In the genomic region with DNA sequence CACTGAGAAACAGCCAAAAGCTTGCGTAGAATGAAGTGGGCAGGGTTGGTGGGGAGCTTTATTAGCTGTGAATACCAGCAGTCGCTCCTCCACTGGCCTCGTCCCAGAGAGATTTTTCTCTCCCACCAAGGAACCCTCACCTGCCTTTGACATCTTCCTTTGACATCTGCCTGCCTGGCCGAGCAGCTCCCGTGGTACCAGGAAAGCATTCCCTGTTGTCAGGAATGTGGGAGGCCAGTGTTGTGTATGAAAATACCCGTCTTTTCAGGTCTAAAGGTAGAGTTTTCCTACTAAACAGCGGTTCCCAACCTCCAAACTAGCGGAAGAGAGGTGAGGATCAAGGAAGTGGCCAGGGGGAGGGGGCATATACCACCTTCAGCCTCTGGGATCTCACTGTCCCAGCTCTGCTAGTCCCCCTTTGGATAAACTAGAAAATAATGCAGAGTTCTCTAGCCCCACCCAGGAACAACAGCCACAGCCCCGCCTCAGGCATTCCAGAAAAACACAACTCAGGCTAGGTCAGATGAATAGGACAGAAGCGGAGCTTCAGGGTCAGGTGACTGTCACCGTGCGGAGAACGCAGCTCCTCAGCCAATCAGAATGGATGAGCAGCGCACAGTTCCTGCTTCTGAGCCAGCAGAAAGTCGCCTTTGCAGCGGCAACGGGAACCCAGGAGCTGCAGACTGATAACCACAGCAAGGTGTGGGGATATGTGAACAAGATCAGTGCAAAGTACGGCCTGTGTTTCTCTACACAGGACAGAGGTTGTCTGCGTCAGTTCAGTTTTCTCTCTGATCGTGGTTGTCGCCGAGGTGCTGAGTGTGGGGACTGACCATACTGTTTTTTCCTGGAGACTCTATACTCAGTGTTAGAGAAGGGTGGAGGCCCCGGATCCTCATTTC, we compare ENCODE assay signal across 8 mouse cellular contexts. TPM values are rescaled to one million over a fixed set of nuclear protein-coding genes. Genes with fewer than 3 reads are reported as not detected.
DNase-seq lines count a peak whose midpoint lies in the region; ATAC-seq and TF ChIP-seq lines count a peak whose summit lies in the region.

No protein-coding gene starts in this region.

- H3K9me3 ChIP-seq in ES-Bruce4 (replicated peaks; ENCODE audit: control insufficient read depth, insufficient read depth, low read length, poor library complexity, severe bottlenecking) = no peaks in the 10 kb centered on the region
- no peaks in the 10 kb centered on the region for H3K9me3 ChIP-seq in forebrain, embryonic 13.5 days (replicated peaks)
- no peaks in the 10 kb centered on the region for H3K9me3 ChIP-seq in heart, postnatal 0 days (replicated peaks; ENCODE audit: control insufficient read depth, low read length)
- 0 out of 2 replicates have a peak, but pooled peaks cover 4% of the 10 kb centered on the region for H3K9me3 ChIP-seq in liver, embryonic 12.5 days (replicated peaks)
- no peaks in the 10 kb centered on the region for H3K9me3 ChIP-seq in stomach, embryonic 14.5 days (ENCODE audit: control insufficient read depth, low read depth, low read length)

- peak; percentile 79 for DNase-seq in heart, postnatal 0 days (ENCODE audit: low spot score)
- peak; percentile 80 to 91 for DNase-seq in kidney, postnatal 25 days

- H3K4me2 ChIP-seq in forebrain, embryonic 13.5 days = peak overlapping the region; percentile 76
- peak overlapping the region; percentile 60 for H3K4me2 ChIP-seq in heart, postnatal 0 days (ENCODE audit: low read depth, low read length)
- H3K4me2 ChIP-seq in liver, embryonic 12.5 days = peak overlapping the region; percentile 89
- H3K4me2 ChIP-seq in myocyte (ENCODE audit: low read depth) = peak overlapping the region; percentile 79
- H3K4me2 ChIP-seq in stomach, embryonic 14.5 days (replicated peaks; ENCODE audit: low read depth, low read length) = peak overlapping the region; percentile 50

- TF ChIP-seq POLR2A in ES-Bruce4 (IDR thresholded peaks at IDR 0.05; ENCODE audit: insufficient read depth, low read length) (peak; percentile 56), myocyte (IDR thresholded peaks at IDR 0.05; ENCODE audit: insufficient read length, low read depth) (no peak)

- no peak for TF ChIP-seq EP300 in ES-Bruce4 (IDR thresholded peaks at IDR 0.05; ENCODE audit: insufficient read depth, low read depth, low read length)
- TF ChIP-seq EP300 in heart, postnatal 0 days (IDR thresholded peaks at IDR 0.05; ENCODE audit: low read depth) = 0 out of 2 replicates have a peak, but pooled peaks have one; percentile 33

- no peaks in the 10 kb centered on the region for H3K79me2 ChIP-seq in myocyte (ENCODE audit: control insufficient read depth, insufficient read depth)

- H3K9ac ChIP-seq in ES-Bruce4 (ENCODE audit: low read depth, poor library complexity, severe bottlenecking) = peak overlapping the region; percentile 63
- peak overlapping the region; percentile 60 for H3K9ac ChIP-seq in forebrain, embryonic 13.5 days
- H3K9ac ChIP-seq in heart, postnatal 0 days (replicated peaks; ENCODE audit: low read depth, low read length) = peak overlapping the region; percentile 41; the same call in 1 of the 2 replicates
- H3K9ac ChIP-seq in liver, embryonic 12.5 days = peak overlapping the region; percentile 70
- H3K9ac ChIP-seq in stomach, embryonic 14.5 days (replicated peaks; ENCODE audit: low read depth, low read length) = no peak overlapping the region

- peak; percentile 98 for ATAC-seq in cerebellum, adult (ENCODE audit: insufficient number of reproducible peaks, low FRiP score, low TSS enrichment)
- peak; percentile 96 for ATAC-seq in forebrain, embryonic 13.5 days
- peak; percentile 94 for ATAC-seq in heart, postnatal 0 days (ENCODE audit: insufficient read depth, low read depth)
- peak; percentile 97 for ATAC-seq in liver, embryonic 12.5 days
- peak; percentile 90 for ATAC-seq in stomach, embryonic 14.5 days (ENCODE audit: insufficient number of reproducible peaks, insufficient read depth, low FRiP score, low read depth)

- no peaks in the 10 kb centered on the region for H3K36me3 ChIP-seq in ES-Bruce4 (ENCODE audit: control insufficient read depth, insufficient read depth, low read length, poor library complexity, severe bottlenecking)
- no peaks in the 10 kb centered on the region for H3K36me3 ChIP-seq in forebrain, embryonic 13.5 days (ENCODE audit: poor library complexity, severe bottlenecking)
- no peaks in the 10 kb centered on the region for H3K36me3 ChIP-seq in heart, postnatal 0 days (replicated peaks; ENCODE audit: control insufficient read depth, insufficient read depth, low read length)
- no peaks in the 10 kb centered on the region for H3K36me3 ChIP-seq in liver, embryonic 12.5 days
- no peaks in the 10 kb centered on the region for H3K36me3 ChIP-seq in myocyte (ENCODE audit: control insufficient read depth, insufficient read depth)
- no peaks in the 10 kb centered on the region for H3K36me3 ChIP-seq in stomach, embryonic 14.5 days (ENCODE audit: control insufficient read depth, insufficient read depth, low read length)

- peak overlapping the region; percentile 59 for H3K27ac ChIP-seq in ES-Bruce4 (ENCODE audit: insufficient read depth, low read length)
- no peak overlapping the region for H3K27ac ChIP-seq in forebrain, embryonic 13.5 days
- peak overlapping the region; percentile 79 for H3K27ac ChIP-seq in heart, postnatal 0 days (ENCODE audit: low read depth)
- peak overlapping the region; percentile 78 for H3K27ac ChIP-seq in liver, embryonic 12.5 days
- H3K27ac ChIP-seq in stomach, embryonic 14.5 days (ENCODE audit: low read length) = no peak overlapping the region

- WGBS in forebrain, embryonic 13.5 days = 9% methylated on average over 23 of the region's 23 CpGs
- WGBS in heart, postnatal 0 days = 4% methylated on average over 23 of the region's 23 CpGs
- 10% methylated on average over 23 of the region's 23 CpGs for WGBS in liver, embryonic 12.5 days (ENCODE audit: insufficient replicate concordance)
- 7% methylated on average over 23 of the region's 23 CpGs for WGBS in stomach, embryonic 14.5 days

- TF ChIP-seq CTCF in ES-Bruce4 (IDR thresholded peaks at IDR 0.05; ENCODE audit: low read depth, low read length) = no peak
- no peak for TF ChIP-seq CTCF in heart, postnatal 0 days (IDR thresholded peaks at IDR 0.05; ENCODE audit: low read depth)

- no peaks in the 10 kb centered on the region for H3K4me1 ChIP-seq in ES-Bruce4 (ENCODE audit: control insufficient read depth, insufficient read depth, low read length)
- peaks cover 6% of the 10 kb centered on the region for H3K4me1 ChIP-seq in forebrain, embryonic 13.5 days
- peaks cover 13% of the 10 kb centered on the region for H3K4me1 ChIP-seq in heart, postnatal 0 days (ENCODE audit: control insufficient read depth, insufficient read depth)
- peaks cover 34% of the 10 kb centered on the region for H3K4me1 ChIP-seq in liver, embryonic 12.5 days
- H3K4me1 ChIP-seq in stomach, embryonic 14.5 days (ENCODE audit: control insufficient read depth, insufficient read depth, low read length) = no peaks in the 10 kb centered on the region

- peak overlapping the region; percentile 69 for H3K4me3 ChIP-seq in ES-Bruce4 (ENCODE audit: low read depth, low read length)
- H3K4me3 ChIP-seq in forebrain, embryonic 13.5 days = peak overlapping the region; percentile 43
- peak overlapping the region; percentile 38 for H3K4me3 ChIP-seq in heart, postnatal 0 days (ENCODE audit: low read depth, low read length)
- peak overlapping the region; percentile 58 for H3K4me3 ChIP-seq in liver, embryonic 12.5 days
- H3K4me3 ChIP-seq in myocyte = peak overlapping the region; percentile 16
- peak overlapping the region; percentile 29 for H3K4me3 ChIP-seq in stomach, embryonic 14.5 days (ENCODE audit: low read depth, low read length)

- H3ac ChIP-seq in myocyte (ENCODE audit: control insufficient read depth, insufficient read length) = no peak overlapping the region

- no peaks in the 10 kb centered on the region for H3K27me3 ChIP-seq in ES-Bruce4 (ENCODE audit: control insufficient read depth, insufficient read depth, low read length, poor library complexity, severe bottlenecking)
- no peaks in the 10 kb centered on the region for H3K27me3 ChIP-seq in forebrain, embryonic 13.5 days
- H3K27me3 ChIP-seq in heart, postnatal 0 days (ENCODE audit: control insufficient read depth, insufficient read depth, low read length) = no peaks in the 10 kb centered on the region
- H3K27me3 ChIP-seq in liver, embryonic 12.5 days (replicated peaks) = no peaks in the 10 kb centered on the region
- peaks cover 2% of the 10 kb centered on the region for H3K27me3 ChIP-seq in myocyte (ENCODE audit: control insufficient read depth, insufficient read depth, insufficient read length)
- H3K27me3 ChIP-seq in stomach, embryonic 14.5 days (ENCODE audit: control insufficient read depth, insufficient read depth, low read length) = no peaks in the 10 kb centered on the region

TF ChIP-seq in myocyte, 11 proteins besides CTCF, POLR2A, EP300 and RAD21 (continues in another document):
- no peak for TF ChIP-seq MYOG (IDR thresholded peaks at IDR 0.05; ENCODE audit: control insufficient read depth in 1 of 3, insufficient read depth in 1 of 3, insufficient read length in 2 of 3, low read depth in 2 of 3)
- no peak for TF ChIP-seq MAX (IDR thresholded peaks at IDR 0.05; ENCODE audit: low read depth)
- TF ChIP-seq SRF (IDR thresholded peaks at IDR 0.05; ENCODE audit: control insufficient read depth, insufficient read length, low read depth) = no peak
- no peak for TF ChIP-seq MYOD1 (IDR thresholded peaks at IDR 0.05; ENCODE audit: control insufficient read depth in 1 of 3, insufficient read length in 2 of 3, low read depth in 2 of 3)

RNA-seq across cellular contexts. Expression of gene Eif2ak3, which starts 20.0 kb away (rescaled TPM):
- polyA plus RNA-seq in ES-Bruce4 (2011; ENCODE audit: insufficient read depth, insufficient read length, low read depth, missing spikeins) (12.8 and 16.4 TPM in 2 replicates), myocyte (2012; fragmentation: generic; extraction: Trizol) (3.3 TPM)
- polyA plus RNA-seq in forebrain, embryonic 13.5 days (2015; fragmentation: Nextera tagmentation; extraction: Ambion mirVana) = 12.4 and 12.6 TPM in 2 replicates
- total RNA-seq in heart, postnatal 0 days (2014; rRNA removed; ENCODE audit: low replicate concordance) = 16.6 and 20.4 TPM in 2 replicates
- 3.6 and 3.7 TPM in 2 replicates for polyA plus RNA-seq in heart, postnatal 0 days (2015; fragmentation: Nextera tagmentation; extraction: Ambion mirVana)
- 5.2 and 6.2 TPM in 2 replicates for polyA plus RNA-seq in liver, embryonic 12.5 days (2016; fragmentation: Nextera tagmentation; extraction: Ambion mirVana)
- polyA plus RNA-seq in stomach, embryonic 14.5 days (2014; fragmentation: Nextera tagmentation; extraction: Ambion mirVana) = 10.2 and 12.5 TPM in 2 replicates

RNA-seq across cellular contexts. Expression of gene Rpia, which starts 32.3 kb away (rescaled TPM):
- polyA plus RNA-seq in ES-Bruce4 (2011; ENCODE audit: insufficient read depth, insufficient read length, low read depth, missing spikeins) (6.5 and 7.2 TPM in 2 replicates), myocyte (2012; fragmentation: generic; extraction: Trizol) (11.6 TPM)
- polyA plus RNA-seq in forebrain, embryonic 13.5 days (2015; fragmentation: Nextera tagmentation; extraction: Ambion mirVana) = 3.4 and 4.2 TPM in 2 replicates
- 3.2 and 4.9 TPM in 2 replicates for total RNA-seq in heart, postnatal 0 days (2014; rRNA removed; ENCODE audit: low replicate concordance)
- polyA plus RNA-seq in heart, postnatal 0 days (2015; fragmentation: Nextera tagmentation; extraction: Ambion mirVana) = 0.87 and 0.92 TPM in 2 replicates
- polyA plus RNA-seq in liver, embryonic 12.5 days (2016; fragmentation: Nextera tagmentation; extraction: Ambion mirVana) = 4.5 and 5.1 TPM in 2 replicates
- polyA plus RNA-seq in stomach, embryonic 14.5 days (2014; fragmentation: Nextera tagmentation; extraction: Ambion mirVana) = 4.5 and 4.8 TPM in 2 replicates

Comparison
In these comparisons a context has a peak if more than half of its experiments do, and no peak if none do; other contexts are left out.
1. H3K27ac ChIP-seq: peak in ES-Bruce4 (single experiment), heart, postnatal 0 days (single experiment) and liver, embryonic 12.5 days (single experiment); none in forebrain, embryonic 13.5 days (single experiment) and stomach, embryonic 14.5 days (single experiment).
2. H3K4me3 ChIP-seq: peak in every context shown above with its lines; median percentile 69 in ES-Bruce4; 58 in liver, embryonic 12.5 days; 43 in forebrain, embryonic 13.5 days; 38 in heart, postnatal 0 days; 29 in stomach, embryonic 14.5 days; 16 in myocyte.
3. Peak in every context shown above with its lines, with median percentiles within 50 percentile points of each other: ATAC-seq and H3K4me2 ChIP-seq.